ENCODE assay signal across 9 mouse cellular contexts in genomic region chr2:166448724-166449123, GRCm38 (mm10).
A peak's percentile ranks its signal among the peaks of the same experiment; 100 is the strongest.
DNase-seq lines count a peak whose midpoint lies in the region; ATAC-seq lines count a peak whose summit lies in the region.
"Had no signal": no experiment of that assay in that cellular context is flagged by ENCODE, and none has a peak within 500 bp of the region (broad histone marks: within the 10 kb centered on the region; RNA-seq: fewer than 3 reads in every experiment).

No protein-coding gene starts in this region.

- 33% methylated on average over 13 of the region's 13 CpGs for WGBS in heart, embryonic 12.5 days
- WGBS in lung, embryonic 15.5 days: 37% methylated on average over 13 of the region's 13 CpGs
- WGBS in embryonic facial prominence, embryonic 12.5 days: 48% methylated on average over 13 of the region's 13 CpGs

- peak; percentile 92 for DNase-seq in heart, adult 11 months
- no peak for DNase-seq in lung, postnatal 14 days
- no peak for DNase-seq in embryo, embryonic 11 days
- DNase-seq in spleen, adult 18-20 months: no peak

- no peak overlapping the region for H3K27ac ChIP-seq in heart, embryonic 12.5 days (ENCODE audit: poor library complexity, severe bottlenecking)
- 0 out of 2 replicates have a peak overlapping the region, but pooled peaks have one; percentile 15 for H3K27ac ChIP-seq in lung, embryonic 15.5 days
- H3K27ac ChIP-seq in embryonic facial prominence, embryonic 12.5 days: peak overlapping the region; percentile 85
- H3K27ac ChIP-seq: liver, embryonic 14.5 days had no signal

- H3K9me3 ChIP-seq in heart, embryonic 12.5 days (replicated peaks): no peaks in the 10 kb centered on the region
- no peaks in the 10 kb centered on the region for H3K9me3 ChIP-seq in lung, embryonic 15.5 days
- H3K9me3 ChIP-seq in embryonic facial prominence, embryonic 12.5 days: no peaks in the 10 kb centered on the region

- H3K4me1 ChIP-seq in heart, embryonic 12.5 days (replicated peaks): peaks cover 53% of the 10 kb centered on the region
- H3K4me1 ChIP-seq in lung, embryonic 15.5 days: peaks cover 19% of the 10 kb centered on the region
- H3K4me1 ChIP-seq in embryonic facial prominence, embryonic 12.5 days: peaks cover 31% of the 10 kb centered on the region

- H3K27me3 ChIP-seq in heart, embryonic 12.5 days (replicated peaks): no peaks in the 10 kb centered on the region
- H3K27me3 ChIP-seq in lung, embryonic 15.5 days: peaks cover 14% of the 10 kb centered on the region; the same call in 1 of the 2 replicates
- no peaks in the 10 kb centered on the region for H3K27me3 ChIP-seq in embryonic facial prominence, embryonic 12.5 days

- no peak for ATAC-seq in heart, embryonic 12.5 days (ENCODE audit: insufficient number of reproducible peaks, low FRiP score)
- no peak for ATAC-seq in lung, embryonic 15.5 days (ENCODE audit: borderline replicate concordance, extremely low read depth, low FRiP score, low TSS enrichment)
- no peak for ATAC-seq in embryonic facial prominence, embryonic 12.5 days (ENCODE audit: insufficient number of reproducible peaks, insufficient read depth, low FRiP score, low TSS enrichment)
- ATAC-seq in megakaryocyte-erythroid progenitor cell, adult 5-6 weeks (replicated peaks; ENCODE audit: low FRiP score, low TSS enrichment, poor library complexity, severe bottlenecking): peak; percentile 42

- H3K4me2 ChIP-seq in heart, embryonic 12.5 days: no peak overlapping the region
- no peak overlapping the region for H3K4me2 ChIP-seq in lung, embryonic 15.5 days
- no peak overlapping the region for H3K4me2 ChIP-seq in embryonic facial prominence, embryonic 12.5 days (replicated peaks)

- no peak overlapping the region for H3K9ac ChIP-seq in heart, embryonic 12.5 days
- no peak overlapping the region for H3K9ac ChIP-seq in lung, embryonic 15.5 days
- no peak overlapping the region for H3K9ac ChIP-seq in embryonic facial prominence, embryonic 12.5 days
- H3K9ac ChIP-seq: liver, embryonic 14.5 days had no signal

- H3K36me3 ChIP-seq in heart, embryonic 12.5 days: no peaks in the 10 kb centered on the region
- no peaks in the 10 kb centered on the region for H3K36me3 ChIP-seq in lung, embryonic 15.5 days
- no peaks in the 10 kb centered on the region for H3K36me3 ChIP-seq in embryonic facial prominence, embryonic 12.5 days

- no peak overlapping the region for H3K4me3 ChIP-seq in heart, embryonic 12.5 days
- H3K4me3 ChIP-seq in lung, embryonic 15.5 days: no peak overlapping the region
- no peak overlapping the region for H3K4me3 ChIP-seq in embryonic facial prominence, embryonic 12.5 days
